Mouse (Mus musculus) heart, postnatal 36 days (tissue): ENCODE measurements around the gene H2-Ke6. TPM values are rescaled to one million over a fixed set of nuclear protein-coding genes. Genes with fewer than 3 reads are reported as not detected.
A peak's percentile ranks its signal among the peaks of the same experiment; 100 is the strongest.
"Not testable (repeated sequence)": the region's sequence is repeated elsewhere in the genome, so short reads cannot be mapped to it uniquely, and the experiment has no call there.

Experiments used
- DNase-seq, 2 experiments: peaks; one replicate each; pipeline ENCODE4 v3.0.0; 2021 to 2022
- intact Hi-C: fragments of 180-260 bp; cut with DNase I; formaldehyde crosslinking; loops from one replicate; pipeline ENCODE4 v1.15.1; 2025
- total RNA-seq, 2 experiments: library from RNA; stranded (reverse); gene quantifications; 2 replicates each; pipeline ENCODE4 v1.2.3; 2021

H2-Ke6 gene
- total RNA-seq, 2 experiments from 2014 or later, result 107 to 121 TPM

DNA sequence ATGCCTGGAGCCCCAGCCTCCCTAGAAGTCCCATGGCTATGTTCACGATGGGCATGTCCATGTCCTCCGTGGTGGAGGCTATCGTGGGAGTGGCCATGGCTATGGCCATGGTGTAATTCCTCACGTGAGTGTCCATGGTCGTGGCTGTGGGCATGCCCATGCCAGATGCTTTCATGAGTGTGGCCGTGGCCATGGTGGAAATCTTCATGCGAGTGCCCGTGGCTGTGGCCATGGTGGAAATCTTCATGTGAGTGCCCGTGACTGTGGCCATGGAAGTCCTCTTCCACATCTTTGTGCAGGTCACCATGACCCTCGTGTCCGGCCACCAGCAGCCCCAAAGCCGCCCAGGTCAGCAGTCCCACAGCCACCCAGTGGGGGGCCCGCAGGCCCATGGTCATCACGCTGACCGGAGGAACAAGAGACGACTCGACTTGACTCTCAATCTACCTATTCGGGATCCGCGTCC is 3.0 kb upstream of the H2-Ke6 start:
- intact Hi-C loops, result loop anchor here (5.0 kb wide), 1 partner anchor 86 kb away; the partner anchor contains the start of gene H2-DMa
- no peak for DNase-seq

DNA sequence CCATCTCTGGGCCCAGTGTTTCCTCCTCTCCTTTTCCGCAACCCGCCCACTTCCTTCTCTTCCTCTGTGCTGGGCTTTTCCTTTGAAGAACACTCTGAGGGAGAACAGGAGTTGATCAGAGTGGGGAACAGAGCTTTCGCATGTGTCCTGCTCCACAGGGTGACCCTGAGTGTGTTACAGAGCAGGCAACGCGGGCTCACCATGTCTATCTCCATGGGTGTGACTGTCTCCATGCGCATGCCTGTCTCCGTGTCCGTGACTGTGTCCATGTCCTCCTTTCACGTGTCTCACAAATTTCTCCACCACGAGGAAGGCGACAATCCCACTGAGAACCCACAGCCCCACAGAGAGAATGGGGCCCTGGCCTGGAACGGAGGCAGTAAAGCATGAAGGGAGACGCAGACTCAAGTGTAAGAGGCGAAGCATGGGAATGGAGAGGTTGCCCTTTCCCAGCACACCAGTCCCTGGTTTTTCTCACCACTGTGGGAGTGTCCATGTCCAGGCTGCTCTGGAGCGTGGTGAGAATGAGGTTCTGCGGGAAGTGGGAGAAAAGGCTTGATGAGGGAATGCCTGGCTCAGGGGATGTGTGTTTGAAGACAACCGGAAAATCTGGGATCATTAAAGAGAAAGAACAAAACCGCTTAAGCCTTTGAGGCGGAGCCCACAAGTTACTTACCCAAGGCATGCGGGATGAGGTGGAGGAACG is 2.2 kb upstream of the H2-Ke6 start:
- no peak for DNase-seq

DNA sequence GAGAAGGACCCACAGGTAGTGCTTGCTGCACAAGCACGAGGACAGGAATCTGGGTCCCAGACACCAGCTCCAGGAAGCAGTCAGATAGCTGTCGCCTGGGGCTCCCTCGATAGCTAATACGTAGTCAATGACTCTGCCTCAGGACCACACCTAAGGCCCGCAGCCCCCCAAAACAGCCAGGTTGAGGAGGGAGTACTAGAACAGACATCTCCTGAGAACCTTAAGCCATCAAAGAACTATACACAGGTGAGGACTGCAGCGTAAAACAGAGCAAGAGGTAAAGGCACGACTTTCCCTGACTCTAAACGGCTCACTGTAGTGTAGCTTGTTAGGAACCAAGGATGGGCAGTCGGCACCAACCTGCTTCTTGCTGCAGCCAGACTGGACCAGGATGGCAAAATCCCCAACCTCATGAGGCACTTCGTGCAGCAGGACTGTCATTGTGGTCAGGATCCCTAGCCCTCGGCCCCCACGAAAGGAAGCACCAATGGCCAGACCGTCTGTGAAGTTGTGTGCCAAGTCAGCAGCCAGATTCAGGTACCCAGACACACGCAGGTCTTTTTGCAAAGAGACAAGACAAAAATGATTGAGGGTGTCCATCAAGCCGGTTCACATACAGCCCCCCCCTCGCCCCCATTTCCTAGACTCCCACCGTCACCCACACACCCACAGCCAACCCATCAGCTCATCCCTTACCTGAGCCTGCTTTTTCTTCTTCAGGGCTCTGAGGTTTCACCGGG is 1.5 kb upstream of the H2-Ke6 start:
- no peak for DNase-seq
- intact Hi-C loops, result no loop called here

More for the DNA sequence above, 2.2 kb upstream of the H2-Ke6 start:
- intact Hi-C loops, result loop anchor here (5.0 kb wide), 1 partner anchor 87 kb away; the partner anchor contains the start of gene H2-DMa

GRCm38 (mm10) chr17:34028501-34029149 is 765 bp upstream of the H2-Ke6 start:
- intact Hi-C loops, result no loop called here
- no peak for DNase-seq

- no peak for DNase-seq
- intact Hi-C loops, result no loop called here
These were observed 774 bp downstream of the H2-Ke6 start for GRCm38 (mm10) chr17:34026917-34027655.

DNA sequence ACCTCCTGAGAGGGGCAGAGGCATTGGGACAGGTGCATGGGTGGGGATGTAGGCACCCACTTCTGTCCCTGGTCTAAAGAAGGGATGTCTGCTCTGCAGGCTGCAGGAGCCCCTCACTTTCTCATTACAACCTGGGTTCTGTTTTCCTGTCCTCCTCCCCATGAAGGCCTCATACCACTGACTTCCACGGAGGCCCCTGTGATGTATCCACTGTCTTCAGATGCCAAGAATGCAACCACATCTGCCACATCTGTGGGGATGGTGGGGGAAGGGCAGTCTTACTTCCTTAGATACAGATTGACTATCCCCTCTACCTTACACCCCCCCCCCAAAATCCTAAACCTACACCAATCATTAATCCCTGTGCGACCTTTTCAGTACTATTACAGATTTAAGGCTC is 1.6 kb downstream of the H2-Ke6 start:
- intact Hi-C loops, result no loop called here
- no peak for DNase-seq

DNA sequence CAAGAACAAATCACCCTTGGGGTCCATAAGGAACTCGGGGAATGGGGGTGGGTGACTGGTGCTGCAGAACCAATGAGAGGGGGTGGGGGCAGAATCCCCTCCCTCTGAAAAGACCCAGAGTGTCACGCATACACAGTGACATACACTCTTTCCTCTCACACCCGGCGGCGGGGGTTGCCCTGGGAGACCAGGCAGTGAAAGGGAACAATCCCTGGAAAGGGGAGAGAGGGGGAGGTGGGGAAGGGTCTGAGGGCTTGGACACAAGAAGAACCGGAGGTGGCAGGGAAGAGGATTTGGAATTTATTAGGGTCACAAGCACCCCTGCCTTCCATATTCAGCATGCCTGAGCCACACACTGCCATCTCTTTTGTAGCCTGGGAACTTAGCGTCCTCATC is 2.1 kb downstream of the H2-Ke6 start:
- intact Hi-C loops, result no loop called here
- no peak for DNase-seq

DNA sequence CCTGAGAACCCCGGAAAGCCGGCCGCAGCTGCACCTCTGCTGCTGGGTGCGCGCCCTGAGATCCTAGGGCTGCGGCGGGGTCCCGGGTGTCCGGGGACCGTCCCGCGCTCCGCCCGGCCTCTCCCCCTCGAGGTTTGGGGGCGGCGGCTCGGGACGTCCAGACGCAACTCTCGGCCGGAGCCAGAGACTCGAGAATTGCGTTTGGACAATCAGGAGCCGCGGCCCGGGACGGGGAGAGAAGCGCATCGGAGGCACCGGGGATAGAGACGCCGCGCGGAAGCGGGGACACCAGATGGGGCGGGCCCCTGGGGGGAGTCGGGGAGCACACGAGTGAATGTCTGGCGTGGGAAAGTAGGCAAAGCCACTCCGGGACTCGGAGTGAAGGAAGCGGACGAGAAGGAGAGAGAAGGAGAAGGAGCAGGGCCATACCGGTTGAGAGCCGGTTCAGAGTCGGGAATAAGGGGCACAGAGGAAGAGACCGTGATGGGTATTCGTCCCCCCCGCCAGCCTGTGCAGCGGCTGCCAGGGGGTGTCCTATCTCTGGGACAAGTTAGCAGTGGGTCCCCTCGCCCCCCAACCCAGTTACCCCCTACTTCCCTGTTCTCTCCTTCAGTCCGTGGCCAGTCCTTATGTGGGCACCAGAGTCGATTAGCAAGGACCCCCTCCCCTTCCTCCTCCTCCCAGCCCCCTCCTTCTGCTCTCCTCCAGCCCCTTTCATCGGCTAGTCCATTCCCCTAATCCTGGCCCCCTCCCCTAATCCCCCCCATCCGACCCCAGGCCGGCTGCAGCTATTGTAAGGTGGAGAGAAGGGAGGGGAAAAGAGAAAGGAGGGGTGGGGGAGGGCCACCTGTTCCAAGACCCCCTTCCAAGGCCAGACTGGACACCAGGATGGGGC is 2.8 kb downstream of the H2-Ke6 start:
- intact Hi-C loops, result no loop called here
- no peak for DNase-seq

GRCm38 (mm10) chr17:34024317-34024821 is 3.5 kb downstream of the H2-Ke6 start, which contains the start of gene Ring1:
Gene Ring1, minus strand, starts transcription at chr17:34024680.
- DNase-seq, result peak; percentile 88 to 94
- intact Hi-C loops, result no loop called here

DNA sequence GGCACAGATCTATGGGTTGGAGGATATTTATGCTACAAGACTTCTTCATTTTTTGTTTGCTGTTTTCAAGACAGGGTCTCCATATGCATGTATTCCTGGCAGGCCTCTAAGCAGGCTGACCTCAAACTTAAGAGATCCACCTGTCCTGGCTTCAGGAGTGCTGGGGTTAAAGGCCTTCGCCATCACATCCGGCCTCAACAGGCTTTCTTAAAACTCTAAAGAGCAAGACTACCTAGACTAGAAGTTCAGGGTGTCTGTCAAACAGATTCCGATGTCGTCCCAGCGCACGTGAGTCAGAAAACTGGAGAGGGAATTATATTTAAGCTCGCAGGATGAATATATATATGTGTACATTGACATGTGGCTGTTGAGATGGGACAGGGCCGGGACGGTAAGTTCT is 4.2 kb downstream of the H2-Ke6 start:
- DNase-seq, result no peak
- intact Hi-C loops, result no loop called here

GRCm38 (mm10) chr17:34022987-34023386 is 4.9 kb downstream of the H2-Ke6 start:
- DNase-seq, result no peak
- intact Hi-C loops, result no loop called here

GRCm38 (mm10) chr17:34022414-34022783 is 5.5 kb downstream of the H2-Ke6 start:
- DNase-seq, result no peak
- intact Hi-C loops, result no loop called here

DNA sequence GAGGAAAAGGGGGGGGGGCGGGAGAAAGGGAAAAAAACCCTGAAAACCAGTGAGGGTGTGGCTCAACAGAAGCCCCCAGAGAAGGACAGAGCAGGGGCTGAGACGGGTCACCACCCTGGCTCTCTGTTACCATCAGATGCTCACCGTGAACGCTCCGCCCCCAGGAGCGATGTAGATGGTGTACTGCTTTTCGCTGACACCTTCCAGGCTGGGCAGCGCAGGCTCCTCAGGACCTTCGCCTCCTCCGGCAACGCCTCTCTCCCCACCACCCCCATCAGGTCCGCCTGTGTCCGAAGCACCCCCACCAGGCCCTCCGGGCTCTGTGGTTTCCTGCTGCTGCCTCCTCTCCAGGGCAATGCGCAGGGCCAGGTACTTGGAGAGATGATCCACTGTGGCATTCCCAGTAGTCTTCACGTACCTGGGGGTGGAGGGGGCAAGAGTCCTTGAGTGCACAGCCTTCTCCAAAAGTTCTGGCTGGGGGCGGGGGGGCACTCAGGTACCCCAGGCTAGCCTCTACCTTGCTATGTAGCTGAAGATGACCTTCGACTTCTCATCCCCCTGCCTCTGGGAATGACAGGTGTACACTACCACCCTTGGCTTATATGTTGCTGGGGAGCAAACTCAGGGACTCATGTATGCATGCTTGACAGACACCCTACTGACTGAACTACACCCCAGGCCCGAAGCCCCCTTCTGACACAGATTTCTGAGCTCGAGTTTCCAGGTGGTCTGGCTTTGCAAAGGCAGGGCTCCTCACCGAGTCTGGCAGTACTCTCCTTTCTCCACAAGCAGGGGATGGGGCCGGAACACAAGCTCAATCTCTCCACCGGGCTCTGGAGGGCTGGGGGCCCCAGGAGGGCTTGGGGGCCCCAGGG is 6.1 kb downstream of the H2-Ke6 start:
- intact Hi-C loops, result loop anchor here (1.0 kb wide), 1 partner anchor 64 kb away; no protein-coding TSS in a partner anchor
- DNase-seq, result no peak

- intact Hi-C loops, result no loop called here
- DNase-seq, result no peak
These were observed 14.4 kb downstream of the H2-Ke6 start for GRCm38 (mm10) chr17:34013436-34013835.

GRCm38 (mm10) chr17:34010156-34010555 is 17.7 kb downstream of the H2-Ke6 start:
- DNase-seq, result no peak
- intact Hi-C loops, result no loop called here

DNA sequence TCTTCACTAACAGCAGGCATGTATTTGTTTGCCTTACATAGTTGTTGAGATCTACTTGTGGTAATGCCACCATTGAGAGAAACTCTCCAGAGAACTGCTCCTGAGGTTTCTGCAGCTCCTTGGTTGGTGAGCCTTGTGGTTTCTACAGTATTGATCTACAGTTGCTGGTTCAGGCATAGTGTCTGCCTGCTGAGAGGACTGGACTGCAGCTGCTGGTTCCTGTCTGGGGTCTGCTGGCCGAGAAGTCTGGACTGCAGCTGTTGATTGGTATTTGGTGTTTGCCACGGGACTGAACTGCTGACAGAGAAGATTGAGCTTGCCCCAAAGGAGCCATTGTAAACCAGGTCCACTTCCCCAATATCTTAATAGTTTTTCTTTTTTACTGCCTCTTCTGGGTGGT is 21.3 kb downstream of the H2-Ke6 start:
- intact Hi-C loops, result no loop called here

GRCm38 (mm10) chr17:34003426-34003825 is 24.4 kb downstream of the H2-Ke6 start:
- intact Hi-C loops, result loop anchor here (5.0 kb wide), 1 partner anchor 1374 kb away; the partner anchor contains the start of gene H2-Q4
- DNase-seq, result peak in 1 of 2 experiments; percentile 57

More for the DNA sequence above, 21.3 kb downstream of the H2-Ke6 start:
- DNase-seq, result no peak

- DNase-seq, result not testable (repeated sequence)
- intact Hi-C loops, result loop anchor here (5.0 kb wide), 1 partner anchor 1377 kb away; the partner anchor contains the start of gene H2-Q4
These were observed 27.1 kb downstream of the H2-Ke6 start for GRCm38 (mm10) chr17:34000796-34001195.
